Mouse (Mus musculus): ENCODE results near the gene Lef1. TPM values are rescaled to one million over a fixed set of nuclear protein-coding genes. Genes with fewer than 3 reads are reported as not detected.
A peak's percentile ranks its signal among the peaks of the same experiment; 100 is the strongest.

The Lef1 gene
- polyA plus RNA-seq, 1 experiment from 2014 or later: 3.5 TPM

GRCm38 (mm10) chr3:131247447-131247846 is 137.2 kb downstream of the Lef1 start:
- POLR2A ChIA-PET: no interaction called here
- H3K27me3 ChIP-seq: no peaks in the 10 kb centered on the region
- in situ Hi-C loops (cut with MboI; ENCODE audit: low pct_unique_long_range_greater_than_20kb): loop anchor here (5.0 kb wide), 1 partner anchor 535 kb away; no protein-coding TSS in a partner anchor
- ATAC-seq: no peak
- CTCF ChIA-PET: interaction anchor here (2.2 kb wide), 1 partner anchor 429 kb away, joined by 7 read pairs; no protein-coding TSS in a partner anchor
- no peak for DNase-seq (ENCODE audit: low read depth, low spot score)
- no peak for TF ChIP-seq CTCF (IDR thresholded peaks at IDR 0.05)

GRCm38 (mm10) chr3:131247851-131248250 is 137.6 kb downstream of the Lef1 start:
- DNase-seq (ENCODE audit: low read depth, low spot score): no peak
- no peaks in the 10 kb centered on the region for H3K27me3 ChIP-seq
- ChIA-PET POLR2A (no interaction called here), CTCF (interaction anchor here (2.2 kb wide), 1 partner anchor 430 kb away, joined by 7 read pairs; no protein-coding TSS in a partner anchor)
- no peak for TF ChIP-seq CTCF (IDR thresholded peaks at IDR 0.05)
- ATAC-seq: no peak
- in situ Hi-C loops (cut with MboI; ENCODE audit: low pct_unique_long_range_greater_than_20kb): loop anchor here (5.0 kb wide), 1 partner anchor 536 kb away; no protein-coding TSS in a partner anchor

GRCm38 (mm10) chr3:131248444-131248843 is 138.2 kb downstream of the Lef1 start:
- in situ Hi-C loops (cut with MboI; ENCODE audit: low pct_unique_long_range_greater_than_20kb): loop anchor here (5.0 kb wide), 1 partner anchor 536 kb away; no protein-coding TSS in a partner anchor
- no peak for TF ChIP-seq CTCF (IDR thresholded peaks at IDR 0.05)
- DNase-seq (ENCODE audit: low read depth, low spot score): no peak
- POLR2A ChIA-PET: no interaction called here
- H3K27me3 ChIP-seq: no peaks in the 10 kb centered on the region
- ATAC-seq: no peak
- CTCF ChIA-PET: no interaction called here

- in situ Hi-C loops (cut with MboI; ENCODE audit: low pct_unique_long_range_greater_than_20kb): no loop called here
- DNase-seq (ENCODE audit: low read depth, low spot score) (no peak), ATAC-seq (no peak)
- ChIA-PET CTCF (interaction anchor here (0.9 to 1.4 kb wide), 4 partner anchors 8 to 535 kb away, joined by 3 read pairs; no protein-coding TSS in a partner anchor), POLR2A (no interaction called here)
- TF ChIP-seq CTCF (IDR thresholded peaks at IDR 0.05): no peak
- no peaks in the 10 kb centered on the region for H3K27me3 ChIP-seq
Measured at GRCm38 (mm10) chr3:131250283-131250682, 140.0 kb downstream of the Lef1 start.

GRCm38 (mm10) chr3:131250978-131251377 is 140.7 kb downstream of the Lef1 start:
- no peak for TF ChIP-seq CTCF (IDR thresholded peaks at IDR 0.05)
- POLR2A ChIA-PET: no interaction called here
- DNase-seq (ENCODE audit: low read depth, low spot score): no peak
- CTCF ChIA-PET: interaction anchor here (1.3 kb wide), 1 partner anchor 363 kb away, joined by 3 read pairs; no protein-coding TSS in a partner anchor
- in situ Hi-C loops (cut with MboI; ENCODE audit: low pct_unique_long_range_greater_than_20kb): no loop called here
- no peaks in the 10 kb centered on the region for H3K27me3 ChIP-seq
- ATAC-seq: no peak

- CTCF ChIA-PET: interaction anchor here (1.3 kb wide), 1 partner anchor 363 kb away, joined by 3 read pairs; no protein-coding TSS in a partner anchor
- DNase-seq (ENCODE audit: low read depth, low spot score) (no peak), ATAC-seq (no peak)
- in situ Hi-C loops (cut with MboI; ENCODE audit: low pct_unique_long_range_greater_than_20kb): no loop called here
- POLR2A ChIA-PET: no interaction called here
- TF ChIP-seq CTCF (IDR thresholded peaks at IDR 0.05): no peak
- H3K27me3 ChIP-seq: no peaks in the 10 kb centered on the region
Measured at GRCm38 (mm10) chr3:131251601-131252000, 141.3 kb downstream of the Lef1 start.

- POLR2A ChIA-PET: no interaction called here
- in situ Hi-C loops (cut with MboI; ENCODE audit: low pct_unique_long_range_greater_than_20kb): no loop called here
Measured at GRCm38 (mm10) chr3:131254991-131255390, 144.7 kb downstream of the Lef1 start.

GRCm38 (mm10) chr3:131255399-131255981 is 145.2 kb downstream of the Lef1 start:
- ChIA-PET CTCF (interaction anchor here (1.7 kb wide), 1 partner anchor 9 kb away, joined by 6 read pairs; no protein-coding TSS in a partner anchor), POLR2A (no interaction called here)
- ATAC-seq (no peak), DNase-seq (ENCODE audit: low read depth, low spot score) (no peak)
- TF ChIP-seq CTCF (IDR thresholded peaks at IDR 0.05): no peak
- in situ Hi-C loops (cut with MboI; ENCODE audit: low pct_unique_long_range_greater_than_20kb): no loop called here
- no peaks in the 10 kb centered on the region for H3K27me3 ChIP-seq

More at GRCm38 (mm10) chr3:131254991-131255390, 144.7 kb downstream of the Lef1 start:
- DNase-seq (ENCODE audit: low read depth, low spot score) (no peak), ATAC-seq (no peak)
- no peak for TF ChIP-seq CTCF (IDR thresholded peaks at IDR 0.05)
- CTCF ChIA-PET: interaction anchor here (1.7 kb wide), 1 partner anchor 9 kb away, joined by 6 read pairs; no protein-coding TSS in a partner anchor
- no peaks in the 10 kb centered on the region for H3K27me3 ChIP-seq

GRCm38 (mm10) chr3:131258921-131259320 is 148.7 kb downstream of the Lef1 start:
- no peak for ATAC-seq

GRCm38 (mm10) chr3:131259392-131259965 is 149.2 kb downstream of the Lef1 start:
- DNase-seq (ENCODE audit: low read depth, low spot score) (no peak), ATAC-seq (peak; percentile 17)
- no peaks in the 10 kb centered on the region for H3K27me3 ChIP-seq
- no peak for TF ChIP-seq CTCF (IDR thresholded peaks at IDR 0.05)
- ChIA-PET CTCF (interaction anchor here (1.1 kb wide), 1 partner anchor 22 kb away, joined by 3 read pairs; no protein-coding TSS in a partner anchor), POLR2A (interaction anchor here (0.7 kb wide), 1 partner anchor 120 kb away, joined by 3 read pairs; no protein-coding TSS in a partner anchor)
- in situ Hi-C loops (cut with MboI; ENCODE audit: low pct_unique_long_range_greater_than_20kb): no loop called here

More at GRCm38 (mm10) chr3:131258921-131259320, 148.7 kb downstream of the Lef1 start:
- CTCF ChIA-PET: interaction anchor here (1.1 kb wide), 2 partner anchors 12 to 21 kb away, joined by 3 to 4 read pairs; no protein-coding TSS in a partner anchor
- in situ Hi-C loops (cut with MboI; ENCODE audit: low pct_unique_long_range_greater_than_20kb): no loop called here
- POLR2A ChIA-PET: no interaction called here
- H3K27me3 ChIP-seq: no peaks in the 10 kb centered on the region
- TF ChIP-seq CTCF (IDR thresholded peaks at IDR 0.05): no peak
- no peak for DNase-seq (ENCODE audit: low read depth, low spot score)

- no peak for TF ChIP-seq CTCF (IDR thresholded peaks at IDR 0.05)
- in situ Hi-C loops (cut with MboI; ENCODE audit: low pct_unique_long_range_greater_than_20kb): no loop called here
- H3K27me3 ChIP-seq: no peaks in the 10 kb centered on the region
- ChIA-PET CTCF (no interaction called here), POLR2A (interaction anchor here (0.7 kb wide), 1 partner anchor 121 kb away, joined by 3 read pairs; no protein-coding TSS in a partner anchor)
- DNase-seq (ENCODE audit: low read depth, low spot score): no peak
- no peak for ATAC-seq
Measured at GRCm38 (mm10) chr3:131260418-131260817, 150.1 kb downstream of the Lef1 start.
